Mouse (Mus musculus): Measurements from ENCODE around the gene Cenpp. TPM values are rescaled to one million over a fixed set of nuclear protein-coding genes. Genes with fewer than 3 reads are reported as not detected.
A peak's percentile ranks its signal among the peaks of the same experiment; 100 is the strongest.

Cenpp gene
- polyA plus RNA-seq, 1 experiment from 2014 or later = 28.1 TPM

GRCm38 (mm10) chr13:49651136-49651535 lies 1.4 kb downstream of the Cenpp start:
- peaks cover under 1% of the 10 kb centered on the region; the same call in 1 of the 2 replicates for H3K36me3 ChIP-seq (ENCODE audit: control insufficient read depth, insufficient read depth)
- H3K27ac ChIP-seq (ENCODE audit: low read length) = no peak overlapping the region
- H3K27me3 ChIP-seq (ENCODE audit: control insufficient read depth, insufficient read depth, low read length) = no peaks in the 10 kb centered on the region
- H3K9me3 ChIP-seq (replicated peaks; ENCODE audit: control insufficient read depth, low read length) = no peaks in the 10 kb centered on the region
- WGBS = 17% methylated on average over 2 of the region's 2 CpGs
- no peak overlapping the region for H3K4me3 ChIP-seq (ENCODE audit: low read length)
- peaks cover 14% of the 10 kb centered on the region for H3K4me1 ChIP-seq (ENCODE audit: control insufficient read depth, insufficient read depth, low read length)
- no peak overlapping the region for H3K9ac ChIP-seq (ENCODE audit: low read length)
- H3K4me2 ChIP-seq (ENCODE audit: low read depth, low read length) = peak overlapping the region; percentile 81; the same call in 1 of the 2 replicates
- no peak for ATAC-seq (replicated peaks; ENCODE audit: extremely low read depth, insufficient read depth, low FRiP score)

DNA sequence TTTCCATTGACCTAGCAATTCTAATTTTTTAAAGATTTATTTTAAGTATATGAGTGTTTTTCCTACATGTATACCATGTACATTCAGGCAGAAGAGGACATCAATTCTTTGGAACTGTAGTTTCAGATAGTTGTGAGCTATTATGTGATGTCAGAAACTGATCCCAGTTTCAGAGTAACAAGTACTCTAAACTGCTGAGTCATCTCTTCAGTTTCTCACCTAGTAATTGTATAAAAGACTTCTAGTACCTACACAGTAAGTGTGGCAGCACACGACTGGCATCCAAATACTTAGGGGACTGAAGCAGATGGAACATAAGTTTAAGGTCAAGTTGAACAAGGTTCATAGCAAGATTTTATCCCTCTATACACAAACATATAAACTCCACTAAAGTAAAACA lies 6.6 kb downstream of the Cenpp start:
- no peak for ATAC-seq (replicated peaks; ENCODE audit: extremely low read depth, insufficient read depth, low FRiP score)
- Histone ChIP-seq H3K27me3 (ENCODE audit: control insufficient read depth, insufficient read depth, low read length) (no peaks in the 10 kb centered on the region), H3K4me2 (ENCODE audit: low read depth, low read length) (no peak overlapping the region), H3K9me3 (replicated peaks; ENCODE audit: control insufficient read depth, low read length) (no peaks in the 10 kb centered on the region), H3K36me3 (ENCODE audit: control insufficient read depth, insufficient read depth) (no peaks in the 10 kb centered on the region), H3K9ac (ENCODE audit: low read length) (no peak overlapping the region), H3K4me1 (ENCODE audit: control insufficient read depth, insufficient read depth, low read length) (peaks cover 3% of the 10 kb centered on the region; the same call in 1 of the 2 replicates), H3K27ac (ENCODE audit: low read length) (no peak overlapping the region), H3K4me3 (ENCODE audit: low read length) (no peak overlapping the region)
- WGBS = 82% methylated on average over 1 of the region's 1 CpGs

DNA sequence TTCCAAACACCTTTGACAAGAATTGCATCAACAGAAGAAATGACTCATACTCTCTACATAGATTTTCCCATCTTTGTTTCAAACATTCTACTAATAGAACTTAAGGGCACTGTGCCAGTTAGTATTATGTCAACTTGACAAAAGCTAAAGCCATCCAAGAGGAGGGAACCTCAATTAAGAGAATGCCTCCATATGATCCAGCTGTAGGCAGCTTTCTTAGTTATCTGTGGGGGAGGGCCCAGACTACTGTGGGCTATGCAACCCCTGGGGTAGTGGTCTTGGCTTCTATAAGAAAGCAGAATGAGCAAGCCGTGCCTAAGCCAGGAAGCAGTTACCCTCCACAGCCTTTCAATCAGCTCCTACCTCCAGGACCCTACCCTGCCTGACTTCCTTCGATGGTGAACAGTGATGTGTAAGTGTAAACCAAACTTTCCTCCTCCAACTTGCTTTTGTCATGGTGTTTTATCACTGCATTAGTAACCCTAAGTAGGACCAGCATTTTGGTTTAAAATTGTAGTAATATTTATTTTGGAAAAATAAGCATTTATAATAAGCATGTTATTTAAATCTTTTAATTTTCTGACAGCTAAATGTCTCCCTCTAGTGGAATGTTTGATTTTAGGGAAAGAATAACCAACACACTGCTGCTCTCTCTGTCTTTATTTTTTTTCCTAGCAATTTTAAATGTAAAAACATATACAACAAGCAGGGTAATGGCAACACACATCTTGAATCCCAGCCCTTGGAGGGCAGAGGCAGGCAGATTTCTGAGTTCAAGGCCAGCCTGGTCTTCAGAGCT lies 7.7 kb downstream of the Cenpp start:
- ATAC-seq (replicated peaks; ENCODE audit: extremely low read depth, insufficient read depth, low FRiP score) = peak; percentile 28; the same call in 1 of the 2 replicates
- H3K4me2 ChIP-seq (ENCODE audit: low read depth, low read length) = no peak overlapping the region
- peaks cover 3% of the 10 kb centered on the region; the same call in 1 of the 2 replicates for H3K4me1 ChIP-seq (ENCODE audit: control insufficient read depth, insufficient read depth, low read length)
- no peaks in the 10 kb centered on the region for H3K9me3 ChIP-seq (replicated peaks; ENCODE audit: control insufficient read depth, low read length)
- no peak overlapping the region for H3K9ac ChIP-seq (ENCODE audit: low read length)
- peak overlapping the region; percentile 66 for H3K27ac ChIP-seq (ENCODE audit: low read length)
- 66% methylated on average over 2 of the region's 2 CpGs for WGBS
- H3K4me3 ChIP-seq (ENCODE audit: low read length) = no peak overlapping the region
- no peaks in the 10 kb centered on the region for H3K36me3 ChIP-seq (ENCODE audit: control insufficient read depth, insufficient read depth)
- H3K27me3 ChIP-seq (ENCODE audit: control insufficient read depth, insufficient read depth, low read length) = no peaks in the 10 kb centered on the region

DNA sequence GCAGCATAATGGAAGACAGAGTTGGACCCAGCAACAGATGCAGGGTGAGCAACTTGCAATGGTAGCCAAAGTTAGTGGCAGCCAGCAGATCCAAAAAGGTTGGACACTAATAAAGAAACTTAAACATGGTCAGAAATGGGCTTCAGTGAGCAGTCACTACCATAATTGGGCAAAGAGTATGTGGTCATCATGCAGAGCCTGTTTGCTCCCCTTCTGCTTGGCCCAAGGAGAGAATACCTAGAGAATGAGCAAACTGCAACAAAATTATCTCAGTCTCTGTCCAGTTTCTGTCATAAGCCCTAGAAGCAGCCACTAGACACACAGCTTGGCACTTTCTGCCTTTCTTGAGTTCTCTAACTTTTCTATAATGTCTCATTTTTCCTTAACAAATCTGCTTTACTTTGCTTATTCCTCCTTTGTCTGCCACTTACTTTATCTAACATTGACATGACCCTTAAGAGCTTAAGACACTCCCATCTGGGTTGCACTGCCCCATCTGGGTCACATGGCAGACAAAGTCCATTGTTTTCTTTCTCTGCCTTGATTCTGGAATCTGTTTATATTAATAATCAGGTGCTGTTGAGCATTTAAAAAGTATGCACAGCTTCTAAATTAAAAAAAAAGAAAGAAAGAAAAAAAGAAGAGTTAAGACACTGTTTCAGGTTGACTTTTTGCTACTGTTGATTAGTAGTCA lies 8.8 kb downstream of the Cenpp start:
- Histone ChIP-seq H3K27me3 (ENCODE audit: control insufficient read depth, insufficient read depth, low read length) (no peaks in the 10 kb centered on the region), H3K9ac (ENCODE audit: low read length) (no peak overlapping the region), H3K4me3 (ENCODE audit: low read length) (no peak overlapping the region), H3K27ac (ENCODE audit: low read length) (peak overlapping the region; percentile 51; the same call in 1 of the 2 replicates), H3K4me2 (ENCODE audit: low read depth, low read length) (no peak overlapping the region), H3K9me3 (replicated peaks; ENCODE audit: control insufficient read depth, low read length) (no peaks in the 10 kb centered on the region), H3K4me1 (ENCODE audit: control insufficient read depth, insufficient read depth, low read length) (peaks cover 3% of the 10 kb centered on the region; the same call in 1 of the 2 replicates), H3K36me3 (ENCODE audit: control insufficient read depth, insufficient read depth) (no peaks in the 10 kb centered on the region)
- ATAC-seq (replicated peaks; ENCODE audit: extremely low read depth, insufficient read depth, low FRiP score) = no peak

GRCm38 (mm10) chr13:49642650-49643049 lies 9.9 kb downstream of the Cenpp start:
- Histone ChIP-seq H3K36me3 (ENCODE audit: control insufficient read depth, insufficient read depth) (no peaks in the 10 kb centered on the region), H3K4me2 (ENCODE audit: low read depth, low read length) (no peak overlapping the region), H3K27ac (ENCODE audit: low read length) (no peak overlapping the region), H3K27me3 (ENCODE audit: control insufficient read depth, insufficient read depth, low read length) (no peaks in the 10 kb centered on the region), H3K9me3 (replicated peaks; ENCODE audit: control insufficient read depth, low read length) (no peaks in the 10 kb centered on the region), H3K4me3 (ENCODE audit: low read length) (no peak overlapping the region), H3K4me1 (ENCODE audit: control insufficient read depth, insufficient read depth, low read length) (peaks cover 3% of the 10 kb centered on the region; the same call in 1 of the 2 replicates), H3K9ac (ENCODE audit: low read length) (no peak overlapping the region)
- WGBS = 69% methylated on average over 6 of the region's 6 CpGs
- no peak for ATAC-seq (replicated peaks; ENCODE audit: extremely low read depth, insufficient read depth, low FRiP score)

DNA sequence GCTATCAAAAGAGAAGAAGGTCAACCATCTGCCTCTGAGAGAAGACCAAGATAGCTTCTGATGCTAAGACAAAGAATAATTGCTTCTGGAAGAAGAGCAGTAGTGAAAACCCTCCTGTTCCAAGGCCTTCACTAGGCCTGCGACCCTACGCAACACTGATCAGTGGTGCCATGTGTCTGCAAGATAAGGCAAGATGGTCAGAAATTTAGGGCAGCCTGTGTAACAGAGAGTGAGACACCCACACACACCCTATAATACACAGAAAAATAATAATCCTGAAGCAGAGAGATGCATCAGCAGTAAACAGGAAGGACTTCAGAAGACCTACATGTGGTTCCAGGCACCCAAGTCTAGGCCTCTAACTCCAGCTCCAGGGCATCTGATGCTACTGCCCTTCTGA lies 12.6 kb downstream of the Cenpp start:
- WGBS = 86% methylated on average over 2 of the region's 2 CpGs
- H3K4me3 ChIP-seq (ENCODE audit: low read length) = no peak overlapping the region

DNA sequence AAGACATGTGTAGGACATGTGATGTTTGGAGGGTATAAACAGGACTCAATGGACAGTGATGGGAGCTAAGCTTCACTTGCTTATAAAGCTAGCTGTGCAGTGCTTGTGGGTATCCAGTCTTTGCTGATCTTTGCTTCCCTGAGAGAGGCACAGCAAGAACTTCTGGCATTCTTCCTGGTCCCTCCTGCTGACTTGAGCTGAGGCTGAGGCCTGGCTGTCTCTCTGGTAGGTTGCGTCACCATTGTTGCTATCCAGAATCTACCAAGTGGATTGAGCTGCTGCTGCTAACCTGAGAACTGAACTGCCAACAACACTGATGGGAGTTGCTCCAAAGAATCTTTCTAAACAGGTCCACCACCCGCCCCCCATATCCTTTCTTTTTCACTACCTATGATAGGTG lies 23.5 kb downstream of the Cenpp start:
- no peak for ATAC-seq (replicated peaks; ENCODE audit: extremely low read depth, insufficient read depth, low FRiP score)
- H3K4me2 ChIP-seq (ENCODE audit: low read depth, low read length) = no peak overlapping the region
- no peaks in the 10 kb centered on the region for H3K27me3 ChIP-seq (ENCODE audit: control insufficient read depth, insufficient read depth, low read length)
- WGBS = 83% methylated on average over 2 of the region's 2 CpGs
- no peaks in the 10 kb centered on the region for H3K9me3 ChIP-seq (replicated peaks; ENCODE audit: control insufficient read depth, low read length)
- no peak overlapping the region for H3K27ac ChIP-seq (ENCODE audit: low read length)
- no peaks in the 10 kb centered on the region for H3K36me3 ChIP-seq (ENCODE audit: control insufficient read depth, insufficient read depth)
- H3K9ac ChIP-seq (ENCODE audit: low read length) = no peak overlapping the region
- H3K4me3 ChIP-seq (ENCODE audit: low read length) = no peak overlapping the region
- H3K4me1 ChIP-seq (ENCODE audit: control insufficient read depth, insufficient read depth, low read length) = no peaks in the 10 kb centered on the region

More for the DNA sequence above, 12.6 kb downstream of the Cenpp start:
- H3K4me1 ChIP-seq (ENCODE audit: control insufficient read depth, insufficient read depth, low read length) = peaks cover 3% of the 10 kb centered on the region; the same call in 1 of the 2 replicates
- no peak overlapping the region for H3K27ac ChIP-seq (ENCODE audit: low read length)
- ATAC-seq (replicated peaks; ENCODE audit: extremely low read depth, insufficient read depth, low FRiP score) = no peak
- 0 out of 2 replicates have a peak, but pooled peaks cover 3% of the 10 kb centered on the region for H3K36me3 ChIP-seq (ENCODE audit: control insufficient read depth, insufficient read depth)
- H3K9me3 ChIP-seq (replicated peaks; ENCODE audit: control insufficient read depth, low read length) = no peaks in the 10 kb centered on the region
- no peak overlapping the region for H3K4me2 ChIP-seq (ENCODE audit: low read depth, low read length)
- H3K9ac ChIP-seq (ENCODE audit: low read length) = no peak overlapping the region
- no peaks in the 10 kb centered on the region for H3K27me3 ChIP-seq (ENCODE audit: control insufficient read depth, insufficient read depth, low read length)

GRCm38 (mm10) chr13:49628167-49628566 lies 24.4 kb downstream of the Cenpp start:
- Histone ChIP-seq H3K4me2 (ENCODE audit: low read depth, low read length) (no peak overlapping the region), H3K9ac (ENCODE audit: low read length) (no peak overlapping the region), H3K9me3 (replicated peaks; ENCODE audit: control insufficient read depth, low read length) (no peaks in the 10 kb centered on the region)

GRCm38 (mm10) chr13:49623216-49623615 lies 29.4 kb downstream of the Cenpp start:
- WGBS = 72% methylated on average over 1 of the region's 1 CpGs
- ATAC-seq (replicated peaks; ENCODE audit: extremely low read depth, insufficient read depth, low FRiP score) = no peak
- Histone ChIP-seq H3K9me3 (replicated peaks; ENCODE audit: control insufficient read depth, low read length) (no peaks in the 10 kb centered on the region), H3K27ac (ENCODE audit: low read length) (no peak overlapping the region), H3K4me2 (ENCODE audit: low read depth, low read length) (no peak overlapping the region), H3K4me1 (ENCODE audit: control insufficient read depth, insufficient read depth, low read length) (no peaks in the 10 kb centered on the region), H3K27me3 (ENCODE audit: control insufficient read depth, insufficient read depth, low read length) (no peaks in the 10 kb centered on the region), H3K9ac (ENCODE audit: low read length) (no peak overlapping the region), H3K36me3 (ENCODE audit: control insufficient read depth, insufficient read depth) (no peaks in the 10 kb centered on the region; the same call in 1 of the 2 replicates), H3K4me3 (ENCODE audit: low read length) (no peak overlapping the region)

More at GRCm38 (mm10) chr13:49628167-49628566, 24.4 kb downstream of the Cenpp start:
- Histone ChIP-seq H3K27me3 (ENCODE audit: control insufficient read depth, insufficient read depth, low read length) (no peaks in the 10 kb centered on the region), H3K4me1 (ENCODE audit: control insufficient read depth, insufficient read depth, low read length) (no peaks in the 10 kb centered on the region), H3K4me3 (ENCODE audit: low read length) (no peak overlapping the region), H3K36me3 (ENCODE audit: control insufficient read depth, insufficient read depth) (no peaks in the 10 kb centered on the region), H3K27ac (ENCODE audit: low read length) (no peak overlapping the region)
- no peak for ATAC-seq (replicated peaks; ENCODE audit: extremely low read depth, insufficient read depth, low FRiP score)
